ENCODE assay signal across 25 mouse cellular contexts in the genomic region with DNA sequence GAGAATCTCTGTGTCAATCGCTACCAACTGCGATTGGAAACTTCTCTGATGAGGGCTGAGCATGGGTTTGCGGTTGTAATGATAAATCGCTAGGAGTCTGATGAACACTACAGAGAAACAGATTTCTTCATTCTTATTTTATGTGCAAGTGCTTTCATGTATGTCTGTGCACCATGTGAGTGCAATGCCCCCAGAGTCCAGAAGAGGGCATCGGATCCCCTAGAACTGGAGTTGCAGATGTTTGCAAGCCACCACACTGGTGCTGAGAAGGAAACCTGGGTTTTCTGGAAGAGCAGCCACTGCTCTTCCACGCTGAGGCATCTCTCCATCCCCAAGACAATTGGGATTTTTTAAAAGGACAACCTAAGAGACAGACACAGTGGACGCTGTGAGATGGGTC. TPM values are rescaled to one million over a fixed set of nuclear protein-coding genes. Genes with fewer than 3 reads are reported as not detected.
A peak's percentile ranks its signal among the peaks of the same experiment; 100 is the strongest.
DNase-seq lines count a peak whose midpoint lies in the region; ATAC-seq and TF ChIP-seq lines count a peak whose summit lies in the region.
"Had no signal": no experiment of that assay in that cellular context is flagged by ENCODE, and none has a peak within 500 bp of the region (broad histone marks: within the 10 kb centered on the region; RNA-seq: fewer than 3 reads in every experiment).

No protein-coding gene starts in this region.

- peak; percentile 17; the same call in 1 of the 2 replicates for TF ChIP-seq CTCF in intestine, postnatal 0 days (IDR thresholded peaks at IDR 0.05; ENCODE audit: low read depth)
- TF ChIP-seq CTCF in lung, postnatal 0 days (IDR thresholded peaks at IDR 0.05), result peak; percentile 34
- peak; percentile 53 for TF ChIP-seq CTCF in ES-Bruce4 (IDR thresholded peaks at IDR 0.05; ENCODE audit: low read depth, low read length)

- no peak overlapping the region for H3K4me3 ChIP-seq in intestine, postnatal 0 days (ENCODE audit: low read depth, low read length)
- no peak overlapping the region for H3K4me3 ChIP-seq in intestine, embryonic 15.5 days (replicated peaks)
- no peak overlapping the region for H3K4me3 ChIP-seq in lung, postnatal 0 days (ENCODE audit: low read depth, low read length)
- no peak overlapping the region for H3K4me3 ChIP-seq in ES-Bruce4 (ENCODE audit: low read depth, low read length)
- H3K4me3 ChIP-seq: embryonic facial prominence, embryonic 15.5 days; gastrocnemius, adult 2 months; heart, embryonic 12.5 days; kidney, embryonic 15.5 days; midbrain, embryonic 12.5 days; myocyte; stomach, embryonic 15.5 days had no signal

- H3K27me3 ChIP-seq in intestine, postnatal 0 days (replicated peaks; ENCODE audit: control insufficient read depth, insufficient read depth, low read length), result no peaks in the 10 kb centered on the region
- peaks cover 11% of the 10 kb centered on the region for H3K27me3 ChIP-seq in intestine, embryonic 15.5 days (replicated peaks)
- no peaks in the 10 kb centered on the region for H3K27me3 ChIP-seq in lung, postnatal 0 days (replicated peaks; ENCODE audit: insufficient read depth, low read length)
- no peaks in the 10 kb centered on the region for H3K27me3 ChIP-seq in ES-Bruce4 (ENCODE audit: control insufficient read depth, insufficient read depth, low read length, poor library complexity, severe bottlenecking)
- H3K27me3 ChIP-seq: CH12.LX had no signal

- no peaks in the 10 kb centered on the region for H3K36me3 ChIP-seq in intestine, postnatal 0 days (ENCODE audit: control insufficient read depth, insufficient read depth)
- no peaks in the 10 kb centered on the region for H3K36me3 ChIP-seq in intestine, embryonic 15.5 days
- no peaks in the 10 kb centered on the region for H3K36me3 ChIP-seq in lung, postnatal 0 days (ENCODE audit: insufficient read depth, low read length)
- H3K36me3 ChIP-seq in ES-Bruce4 (ENCODE audit: control insufficient read depth, insufficient read depth, low read length, poor library complexity, severe bottlenecking), result no peaks in the 10 kb centered on the region
- H3K36me3 ChIP-seq: embryonic facial prominence, embryonic 15.5 days; heart, embryonic 12.5 days; kidney, embryonic 15.5 days; midbrain, embryonic 12.5 days; stomach, embryonic 15.5 days had no signal

- H3K9me3 ChIP-seq in intestine, postnatal 0 days (ENCODE audit: control insufficient read depth), result 0 out of 2 replicates have a peak, but pooled peaks cover 3% of the 10 kb centered on the region
- H3K9me3 ChIP-seq in intestine, embryonic 15.5 days, result no peaks in the 10 kb centered on the region
- no peaks in the 10 kb centered on the region for H3K9me3 ChIP-seq in lung, postnatal 0 days (ENCODE audit: low read length)
- H3K9me3 ChIP-seq in ES-Bruce4 (replicated peaks; ENCODE audit: control insufficient read depth, insufficient read depth, low read length, poor library complexity, severe bottlenecking), result no peaks in the 10 kb centered on the region
- H3K9me3 ChIP-seq: embryonic facial prominence, embryonic 15.5 days; midbrain, embryonic 12.5 days; stomach, embryonic 15.5 days had no signal

- WGBS in intestine, postnatal 0 days, result 85% methylated on average over 7 of the region's 7 CpGs
- WGBS in intestine, embryonic 15.5 days, result 90% methylated on average over 7 of the region's 7 CpGs
- 88% methylated on average over 7 of the region's 7 CpGs for whole genome bisulfite sequencing in lung, postnatal 0 days

- no peak for TF ChIP-seq EP300 in lung, postnatal 0 days (IDR thresholded peaks at IDR 0.05)
- no peak for TF ChIP-seq EP300 in ES-Bruce4 (IDR thresholded peaks at IDR 0.05; ENCODE audit: insufficient read depth, low read depth, low read length)

- no peak overlapping the region for H3K9ac ChIP-seq in intestine, postnatal 0 days (ENCODE audit: low read depth, low read length)
- no peak overlapping the region for H3K9ac ChIP-seq in intestine, embryonic 15.5 days
- H3K9ac ChIP-seq in lung, postnatal 0 days (replicated peaks; ENCODE audit: low read depth), result no peak overlapping the region
- H3K9ac ChIP-seq in ES-Bruce4 (ENCODE audit: low read depth, poor library complexity, severe bottlenecking), result no peak overlapping the region
- H3K9ac ChIP-seq: embryonic facial prominence, embryonic 15.5 days; heart, embryonic 12.5 days; hindbrain, embryonic 14.5 days; kidney, embryonic 15.5 days; midbrain, embryonic 12.5 days; stomach, embryonic 15.5 days had no signal

- no peak overlapping the region for H3K4me2 ChIP-seq in intestine, postnatal 0 days (replicated peaks; ENCODE audit: low read depth)
- H3K4me2 ChIP-seq in intestine, embryonic 15.5 days (replicated peaks), result no peak overlapping the region
- H3K4me2 ChIP-seq in lung, postnatal 0 days (replicated peaks; ENCODE audit: low read depth, low read length), result no peak overlapping the region
- H3K4me2 ChIP-seq: embryonic facial prominence, embryonic 15.5 days; heart, embryonic 12.5 days; hindbrain, embryonic 14.5 days; kidney, embryonic 15.5 days; midbrain, embryonic 12.5 days; stomach, embryonic 15.5 days had no signal

- no peak for ATAC-seq in intestine, postnatal 0 days
- no peak for ATAC-seq in intestine, embryonic 15.5 days
- ATAC-seq in lung, postnatal 0 days, result no peak
- no peak for ATAC-seq in monocyte, adult 5-6 weeks (replicated peaks; ENCODE audit: insufficient number of reproducible peaks, low FRiP score, low TSS enrichment, poor library complexity, severe bottlenecking)

- no peak for DNase-seq in lung, postnatal 0 days (ENCODE audit: low spot score)
- DNase-seq in lung, postnatal 10 days, result no peak
- DNase-seq in ZHBTc4 (ENCODE audit: low read depth, low spot score), result peak; percentile 78
- DNase-seq: adrenal gland, postnatal 25 days; cerebellum, adult 11-12 months; cerebellum, postnatal 36 days; gastrocnemius, adult 2 months; liver; spleen, adult 18-20 months had no signal

- H3K4me1 ChIP-seq in intestine, postnatal 0 days (replicated peaks; ENCODE audit: control insufficient read depth, insufficient read depth, low read length), result no peaks in the 10 kb centered on the region
- no peaks in the 10 kb centered on the region for H3K4me1 ChIP-seq in intestine, embryonic 15.5 days (replicated peaks)
- no peaks in the 10 kb centered on the region for H3K4me1 ChIP-seq in lung, postnatal 0 days (ENCODE audit: insufficient read depth, low read depth, low read length)
- H3K4me1 ChIP-seq in ES-Bruce4 (ENCODE audit: control insufficient read depth, insufficient read depth, low read length), result no peaks in the 10 kb centered on the region
- H3K4me1 ChIP-seq: embryonic facial prominence, embryonic 15.5 days; heart, embryonic 12.5 days; kidney, embryonic 15.5 days; midbrain, embryonic 12.5 days; stomach, embryonic 15.5 days had no signal

- H3K27ac ChIP-seq in intestine, postnatal 0 days (ENCODE audit: low read depth, low read length), result no peak overlapping the region
- H3K27ac ChIP-seq in intestine, embryonic 15.5 days, result no peak overlapping the region
- H3K27ac ChIP-seq in lung, postnatal 0 days (ENCODE audit: low read length), result no peak overlapping the region
- H3K27ac ChIP-seq in ES-Bruce4 (ENCODE audit: insufficient read depth, low read length), result no peak overlapping the region
- H3K27ac ChIP-seq: embryonic facial prominence, embryonic 15.5 days; gastrocnemius, adult 2 months; hindbrain, embryonic 14.5 days; kidney, embryonic 15.5 days; midbrain, embryonic 12.5 days; stomach, embryonic 15.5 days had no signal

- TF ChIP-seq POLR2A in ES-Bruce4 (IDR thresholded peaks at IDR 0.05; ENCODE audit: insufficient read depth, low read length), result no peak

RNA-seq across cellular contexts. Expression of gene Tbx5, which starts 46.5 kb away (rescaled TPM):
- not detected in 2 replicates for polyA plus RNA-seq in intestine, postnatal 0 days (2015; fragmentation: Nextera tagmentation; extraction: Ambion mirVana)
- polyA plus RNA-seq in intestine, embryonic 15.5 days (2015; fragmentation: Nextera tagmentation; extraction: Ambion mirVana), result 0.13 TPM in 1 of 2 replicates, not detected in the other
- polyA plus RNA-seq in lung, postnatal 0 days (2015; fragmentation: Nextera tagmentation; extraction: Ambion mirVana), result 25.3 and 26.7 TPM in 2 replicates
- not detected in 2 replicates for polyA plus RNA-seq in ES-Bruce4 (2011; ENCODE audit: insufficient read depth, insufficient read length, low read depth, missing spikeins)
- total RNA-seq in monocyte, adult 5-6 weeks (2017), result not detected in 3 replicates
- total RNA-seq: CH12.LX; left cerebral cortex, adult 18-20 months; left cerebral cortex, postnatal 36 days; megakaryocyte progenitor cell, adult 5-6 weeks had no signal
- polyA plus RNA-seq: intestine, embryonic 14.5 days; myocyte had no signal

Comparison
In these comparisons a context has a peak if more than half of its experiments do, and no peak if none do; other contexts are left out.
1. RNA of gene Tbx5, which starts 46.5 kb away (polyA plus RNA-seq): 25.3 to 26.7 TPM in lung, postnatal 0 days; 0.13 TPM in intestine, embryonic 15.5 days, not detected in ES-Bruce4 and not detected in intestine, postnatal 0 days; every median in the first group is over 10 times any median in the second.
2. Peak in every context shown above with its lines, with median percentiles within 50 percentile points of each other: CTCF ChIP-seq.